Mouse (Mus musculus) small intestine, adult 2 months (tissue): ENCODE results near the gene Kcnq4. TPM values are rescaled to one million over a fixed set of nuclear protein-coding genes. Genes with fewer than 3 reads are reported as not detected.

ENCODE experiments used
- H3K27ac ChIP-seq: fragments of 200-500 bp; 2 replicates; pipeline ENCODE4 v1.5.1; 2012; ENCODE audit warnings: low read depth, low read length, control low read depth, inconsistent platforms; ENCODE audit not compliant: insufficient read depth
- H3K27me3 ChIP-seq: fragments of 200-500 bp; 2 replicates; pipeline ENCODE4 v1.6.1; 2012; ENCODE audit warnings: mild to moderate bottlenecking, moderate library complexity, low read length, inconsistent platforms; ENCODE audit not compliant: control insufficient read depth, insufficient read depth
- H3K36me3 ChIP-seq: fragments of 200-500 bp; 2 replicates; pipeline ENCODE4 v1.6.1; 2012; ENCODE audit warnings: mild to moderate bottlenecking, low read length, control low read depth, inconsistent platforms; ENCODE audit not compliant: control insufficient read depth, insufficient read depth
- H3K4me1 ChIP-seq: fragments of 200-500 bp; 2 replicates; pipeline ENCODE4 v1.6.1; 2012; ENCODE audit warnings: low read length, inconsistent platforms, mixed read lengths; ENCODE audit not compliant: control insufficient read depth, insufficient read depth, insufficient read length
- H3K4me3 ChIP-seq: fragments of 200-500 bp; 2 replicates; pipeline ENCODE4 v1.5.1; 2012; ENCODE audit warnings: low read depth, mild to moderate bottlenecking, control low read depth, inconsistent platforms, low read length, moderate library complexity
- CTCF ChIP-seq: fragments of 200-500 bp; IDR thresholded peaks from 2 replicates; pipeline ENCODE4 v1.5.1; 2012; ENCODE audit warnings: low read depth, mild to moderate bottlenecking, control low read depth, inconsistent platforms, low read length, moderate library complexity, mixed read lengths; ENCODE audit not compliant: insufficient replicate concordance, insufficient read length; ENCODE audit errors: extremely low read depth
- POLR2A ChIP-seq: fragments of 200-500 bp; IDR thresholded peaks from 2 replicates; pipeline ENCODE4 v1.6.1; 2012; ENCODE audit warnings: low read depth, mild to moderate bottlenecking, control low read depth, inconsistent platforms, low read length, moderate library complexity
- WGBS: fragments of 180-500 bp; shearing (Covaris S2); methylation state at CpG from one replicate; pipeline ENCODE4 v1.1.7; 2018; 5-methylcytosine and 5-hydroxymethylcytosine counted together
- polyA plus RNA-seq: library from polyadenylated mRNA; depleted of rRNA; stranded (reverse); fragments of >200 nt; gene quantifications from 2 replicates; pipeline ENCODE4 v1.2.3, GENCODE M21; 2012

The Kcnq4 gene
- polyA plus RNA-seq, 1 experiment, result 4.3 TPM

GRCm38 (mm10) chr4:120725516-120726090, 22.8 kb downstream of the Kcnq4 start:
- Histone ChIP-seq H3K27me3 (no peaks in the 10 kb centered on the region), H3K36me3 (no peaks in the 10 kb centered on the region), H3K27ac (no peak overlapping the region), H3K4me1 (0 out of 2 replicates have a peak, but pooled peaks cover under 1% of the 10 kb centered on the region), H3K4me3 (no peak overlapping the region)
- 48% methylated on average over 5 of the region's 5 CpGs for WGBS
- TF ChIP-seq POLR2A (no peak), CTCF (no peak)

GRCm38 (mm10) chr4:120721574-120721973, 26.8 kb downstream of the Kcnq4 start:
- TF ChIP-seq POLR2A (no peak), CTCF (no peak)
- 79% methylated on average over 2 of the region's 2 CpGs for WGBS
- Histone ChIP-seq H3K4me1 (peaks cover under 1% of the 10 kb centered on the region), H3K36me3 (no peaks in the 10 kb centered on the region), H3K27me3 (no peaks in the 10 kb centered on the region), H3K27ac (no peak overlapping the region), H3K4me3 (no peak overlapping the region)

- no peak overlapping the region for H3K27ac ChIP-seq
- no peak for TF ChIP-seq POLR2A
- no peak for TF ChIP-seq CTCF
- H3K4me1 ChIP-seq, result peaks cover 6% of the 10 kb centered on the region
- H3K4me3 ChIP-seq, result no peak overlapping the region
- no peaks in the 10 kb centered on the region for H3K36me3 ChIP-seq
- WGBS, result 64% methylated on average over 5 of the region's 5 CpGs
- no peaks in the 10 kb centered on the region for H3K27me3 ChIP-seq
Measured at GRCm38 (mm10) chr4:120719152-120719551, 29.3 kb downstream of the Kcnq4 start.

- WGBS, result 75% methylated on average over 8 of the region's 8 CpGs
Measured at GRCm38 (mm10) chr4:120717591-120717990, 30.8 kb downstream of the Kcnq4 start.

GRCm38 (mm10) chr4:120716765-120717164, 31.6 kb downstream of the Kcnq4 start:
- Histone ChIP-seq H3K4me1 (peaks cover 7% of the 10 kb centered on the region), H3K27me3 (no peaks in the 10 kb centered on the region), H3K36me3 (no peaks in the 10 kb centered on the region), H3K27ac (no peak overlapping the region), H3K4me3 (peak overlapping the region; percentile 50)
- 29% methylated on average over 12 of the region's 12 CpGs for WGBS
- TF ChIP-seq POLR2A (no peak), CTCF (no peak)

More at GRCm38 (mm10) chr4:120717591-120717990, 30.8 kb downstream of the Kcnq4 start:
- Histone ChIP-seq H3K27me3 (no peaks in the 10 kb centered on the region), H3K36me3 (no peaks in the 10 kb centered on the region), H3K4me3 (no peak overlapping the region), H3K4me1 (peaks cover 7% of the 10 kb centered on the region), H3K27ac (no peak overlapping the region)
- TF ChIP-seq CTCF (no peak), POLR2A (no peak)

- TF ChIP-seq POLR2A, result no peak
- Histone ChIP-seq H3K36me3 (no peaks in the 10 kb centered on the region), H3K27ac (no peak overlapping the region), H3K4me3 (peak overlapping the region; percentile 50), H3K4me1 (peaks cover 7% of the 10 kb centered on the region), H3K27me3 (no peaks in the 10 kb centered on the region)
- 9% methylated on average over 12 of the region's 12 CpGs for WGBS
Measured at GRCm38 (mm10) chr4:120716141-120716571, 32.3 kb downstream of the Kcnq4 start.

GRCm38 (mm10) chr4:120713856-120714497, 34.4 kb downstream of the Kcnq4 start:
- H3K27ac ChIP-seq, result no peak overlapping the region
- TF ChIP-seq POLR2A (no peak), CTCF (no peak)

More at GRCm38 (mm10) chr4:120713856-120714497, 34.4 kb downstream of the Kcnq4 start:
- H3K4me3 ChIP-seq, result no peak overlapping the region
- peaks cover 7% of the 10 kb centered on the region for H3K4me1 ChIP-seq
- no peaks in the 10 kb centered on the region for H3K36me3 ChIP-seq
- H3K27me3 ChIP-seq, result no peaks in the 10 kb centered on the region
- 39% methylated on average over 6 of the region's 6 CpGs for WGBS
